Mouse (Mus musculus): ENCODE measurements at regions not wholly inside any gene's neighbourhood (a gene's known extent, or its start where the extent isn't known, plus 50 kb on each side); places are given as distances from the start of the nearest gene placed in this dataset.
A peak's percentile ranks its signal among the peaks of the same experiment; 100 is the strongest.

DNA sequence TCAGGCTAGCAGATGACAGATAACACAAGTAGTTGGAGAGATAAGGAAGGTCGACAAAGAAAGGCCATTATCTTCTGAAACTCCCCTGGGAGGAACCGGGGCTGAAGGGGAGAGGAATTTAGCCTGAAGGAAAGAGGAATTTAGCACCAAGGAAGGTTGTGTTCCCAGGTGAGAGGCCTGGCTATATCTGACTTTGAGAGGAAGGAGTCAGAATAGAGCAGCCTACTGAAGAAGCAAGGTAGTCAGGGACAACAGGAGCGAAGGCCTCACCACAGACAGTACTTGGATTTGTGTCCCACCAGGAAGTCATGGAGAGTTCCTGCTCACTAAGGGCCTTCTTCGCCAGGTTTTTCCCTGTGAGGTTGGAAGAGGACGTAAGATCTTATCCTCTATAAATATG is 102.2 kb downstream of the Tmco5 start:
- no peak overlapping the region for H3K9ac ChIP-seq
- 47% methylated on average over 5 of the region's 5 CpGs for WGBS
- no peaks in the 10 kb centered on the region for H3K36me3 ChIP-seq
- peak overlapping the region; percentile 68 for H3K27ac ChIP-seq
- peaks cover 25% of the 10 kb centered on the region for H3K4me1 ChIP-seq (replicated peaks)
- H3K4me2 ChIP-seq, result no peak overlapping the region
- H3K4me3 ChIP-seq, result no peak overlapping the region
- no peaks in the 10 kb centered on the region for H3K27me3 ChIP-seq
- H3K9me3 ChIP-seq (replicated peaks), result no peaks in the 10 kb centered on the region
- no peak for ATAC-seq (replicated peaks; ENCODE audit: insufficient number of reproducible peaks, insufficient read depth, low FRiP score, low read depth)

GRCm38 (mm10) chr2:116983351-116983750 is 104.9 kb downstream of the Tmco5 start:
- H3K4me1 ChIP-seq (replicated peaks), result peaks cover 12% of the 10 kb centered on the region
- no peak overlapping the region for H3K4me3 ChIP-seq
- no peak overlapping the region for H3K4me2 ChIP-seq
- H3K27ac ChIP-seq, result peak overlapping the region; percentile 33; the same call in 1 of the 2 replicates
- 87% methylated on average over 5 of the region's 5 CpGs for WGBS
- H3K9me3 ChIP-seq (replicated peaks), result no peaks in the 10 kb centered on the region
- ATAC-seq (replicated peaks; ENCODE audit: insufficient number of reproducible peaks, insufficient read depth, low FRiP score, low read depth), result no peak
- no peak overlapping the region for H3K9ac ChIP-seq
- H3K27me3 ChIP-seq, result no peaks in the 10 kb centered on the region
- no peaks in the 10 kb centered on the region for H3K36me3 ChIP-seq

- Histone ChIP-seq H3K4me2 (peak overlapping the region; percentile 21; the same call in 1 of the 2 replicates), H3K9ac (no peak overlapping the region), H3K27me3 (no peaks in the 10 kb centered on the region), H3K4me1 (replicated peaks) (peaks cover 12% of the 10 kb centered on the region), H3K4me3 (no peak overlapping the region), H3K27ac (peak overlapping the region; percentile 33; the same call in 1 of the 2 replicates), H3K9me3 (replicated peaks) (no peaks in the 10 kb centered on the region), H3K36me3 (no peaks in the 10 kb centered on the region)
- no peak for ATAC-seq (replicated peaks; ENCODE audit: insufficient number of reproducible peaks, insufficient read depth, low FRiP score, low read depth)
- WGBS, result 34% methylated on average over 10 of the region's 10 CpGs
These were observed 105.4 kb downstream of the Tmco5 start for GRCm38 (mm10) chr2:116983821-116984351.

- 57% methylated on average over 3 of the region's 3 CpGs for WGBS
- Histone ChIP-seq H3K4me2 (no peak overlapping the region), H3K9me3 (replicated peaks) (no peaks in the 10 kb centered on the region), H3K27me3 (no peaks in the 10 kb centered on the region), H3K27ac (no peak overlapping the region), H3K4me3 (no peak overlapping the region), H3K36me3 (no peaks in the 10 kb centered on the region), H3K9ac (no peak overlapping the region), H3K4me1 (replicated peaks) (peaks cover 12% of the 10 kb centered on the region)
- no peak for ATAC-seq (replicated peaks; ENCODE audit: insufficient number of reproducible peaks, insufficient read depth, low FRiP score, low read depth)
These were observed 106.1 kb downstream of the Tmco5 start for GRCm38 (mm10) chr2:116984597-116984996.

DNA sequence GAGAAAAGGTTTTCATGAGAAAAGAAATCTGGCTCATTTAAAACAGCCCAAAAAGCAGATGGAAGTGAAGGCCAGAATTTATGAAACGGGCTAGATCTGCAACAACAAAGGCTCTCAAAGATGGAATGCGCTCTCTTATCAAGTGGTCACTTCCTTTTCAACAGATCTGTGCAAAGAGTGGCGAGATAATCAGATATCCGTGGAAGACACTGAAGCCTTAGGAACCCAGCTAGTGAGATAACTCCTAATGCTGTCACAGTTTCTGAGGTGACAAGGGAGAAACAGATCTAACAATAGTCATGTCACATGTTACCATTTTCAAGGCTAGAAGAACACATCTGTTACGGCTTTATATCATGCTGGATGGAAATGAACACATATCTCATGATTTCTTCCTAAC is 107.1 kb downstream of the Tmco5 start:
- Histone ChIP-seq H3K4me3 (no peak overlapping the region), H3K27ac (peak overlapping the region; percentile 16; the same call in 1 of the 2 replicates), H3K4me2 (no peak overlapping the region), H3K27me3 (no peaks in the 10 kb centered on the region), H3K4me1 (replicated peaks) (peaks cover 7% of the 10 kb centered on the region; the same call in 1 of the 2 replicates), H3K9ac (no peak overlapping the region), H3K9me3 (replicated peaks) (no peaks in the 10 kb centered on the region), H3K36me3 (no peaks in the 10 kb centered on the region)
- 25% methylated on average over 5 of the region's 5 CpGs for WGBS
- no peak for ATAC-seq (replicated peaks; ENCODE audit: insufficient number of reproducible peaks, insufficient read depth, low FRiP score, low read depth)

DNA sequence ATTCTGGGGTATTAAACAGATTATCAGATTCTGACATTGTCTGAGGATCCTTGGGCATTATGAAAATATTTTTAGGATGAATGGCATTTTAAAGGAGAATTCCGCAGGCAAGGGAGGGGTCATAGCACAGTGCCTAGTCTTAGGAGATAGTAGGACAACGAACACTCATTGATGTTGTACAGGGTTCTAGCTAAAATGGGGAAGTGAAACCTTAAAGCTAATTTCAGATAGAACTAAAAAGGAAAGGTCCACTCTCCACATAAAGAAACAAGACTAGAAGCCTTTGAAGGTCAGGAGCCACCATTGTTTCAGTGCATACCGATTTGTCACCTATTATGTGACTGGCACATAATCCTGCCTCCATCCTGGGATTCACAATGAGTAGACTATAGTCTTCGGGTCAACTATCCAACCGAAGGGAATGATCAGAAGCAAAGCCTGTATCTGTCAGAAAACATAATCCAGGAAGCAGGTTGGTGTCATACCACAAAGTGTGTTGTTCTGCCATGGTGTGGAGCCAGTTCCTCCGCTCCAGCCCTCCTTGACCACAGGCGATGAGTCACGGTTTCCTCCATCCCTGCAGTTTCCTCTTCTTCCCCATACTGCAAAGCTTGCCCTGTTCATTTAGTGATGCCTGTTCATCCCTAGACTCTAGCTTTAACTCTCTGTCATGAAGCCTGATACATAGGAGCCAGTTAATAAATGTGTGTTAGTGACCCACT is 110.6 kb downstream of the Tmco5 start:
- 79% methylated on average over 8 of the region's 8 CpGs for WGBS
- H3K27me3 ChIP-seq, result no peaks in the 10 kb centered on the region
- H3K4me3 ChIP-seq, result no peak overlapping the region
- peaks cover 9% of the 10 kb centered on the region; the same call in 1 of the 2 replicates for H3K4me1 ChIP-seq (replicated peaks)
- no peak overlapping the region for H3K27ac ChIP-seq
- H3K4me2 ChIP-seq, result no peak overlapping the region
- no peaks in the 10 kb centered on the region for H3K36me3 ChIP-seq
- no peaks in the 10 kb centered on the region for H3K9me3 ChIP-seq (replicated peaks)
- no peak for ATAC-seq (replicated peaks; ENCODE audit: insufficient number of reproducible peaks, insufficient read depth, low FRiP score, low read depth)
- no peak overlapping the region for H3K9ac ChIP-seq

DNA sequence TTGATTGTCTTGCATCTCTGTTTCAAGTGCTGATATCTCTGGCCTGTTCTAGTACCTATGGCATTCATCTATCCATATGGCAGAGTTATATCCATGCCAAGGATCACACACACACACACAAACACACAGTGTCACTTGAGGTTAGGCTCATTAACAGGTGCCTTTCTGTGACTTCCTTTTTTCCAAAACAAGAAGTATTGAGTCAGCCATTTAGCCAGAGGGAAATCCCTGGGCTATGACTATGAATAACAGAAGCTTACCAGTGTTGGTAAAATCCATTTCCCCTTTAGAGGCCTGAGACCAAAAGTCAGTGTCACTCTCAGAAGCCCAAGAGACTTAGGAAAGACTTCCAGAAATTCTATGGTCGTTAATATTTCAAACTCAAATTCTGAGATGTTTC is 111.6 kb downstream of the Tmco5 start:
- no peaks in the 10 kb centered on the region for H3K27me3 ChIP-seq
- ATAC-seq (replicated peaks; ENCODE audit: insufficient number of reproducible peaks, insufficient read depth, low FRiP score, low read depth), result no peak
- 66% methylated on average over 1 of the region's 1 CpGs for WGBS
- no peak overlapping the region for H3K27ac ChIP-seq
- H3K9me3 ChIP-seq (replicated peaks), result no peaks in the 10 kb centered on the region
- H3K36me3 ChIP-seq, result no peaks in the 10 kb centered on the region
- H3K4me3 ChIP-seq, result no peak overlapping the region
- no peak overlapping the region for H3K4me2 ChIP-seq
- peaks cover 9% of the 10 kb centered on the region; the same call in 1 of the 2 replicates for H3K4me1 ChIP-seq (replicated peaks)
- no peak overlapping the region for H3K9ac ChIP-seq

- Histone ChIP-seq H3K9me3 (replicated peaks) (no peaks in the 10 kb centered on the region), H3K27ac (no peak overlapping the region), H3K4me2 (no peak overlapping the region), H3K9ac (no peak overlapping the region), H3K36me3 (no peaks in the 10 kb centered on the region), H3K27me3 (no peaks in the 10 kb centered on the region), H3K4me3 (no peak overlapping the region), H3K4me1 (replicated peaks) (peaks cover 7% of the 10 kb centered on the region; the same call in 1 of the 2 replicates)
- no peak for ATAC-seq (replicated peaks; ENCODE audit: insufficient number of reproducible peaks, insufficient read depth, low FRiP score, low read depth)
- WGBS, result 73% methylated on average over 6 of the region's 6 CpGs
These were observed 113.1 kb downstream of the Tmco5 start for GRCm38 (mm10) chr2:116991561-116992042.

- Histone ChIP-seq H3K9me3 (replicated peaks) (no peaks in the 10 kb centered on the region), H3K4me2 (peak overlapping the region; percentile 38), H3K36me3 (no peaks in the 10 kb centered on the region), H3K27me3 (no peaks in the 10 kb centered on the region), H3K9ac (no peak overlapping the region), H3K27ac (no peak overlapping the region), H3K4me3 (no peak overlapping the region), H3K4me1 (replicated peaks) (peaks cover 7% of the 10 kb centered on the region; the same call in 1 of the 2 replicates)
- WGBS, result 42% methylated on average over 4 of the region's 4 CpGs
- no peak for ATAC-seq (replicated peaks; ENCODE audit: insufficient number of reproducible peaks, insufficient read depth, low FRiP score, low read depth)
These were observed 115.2 kb downstream of the Tmco5 start for GRCm38 (mm10) chr2:116993724-116994123.

DNA sequence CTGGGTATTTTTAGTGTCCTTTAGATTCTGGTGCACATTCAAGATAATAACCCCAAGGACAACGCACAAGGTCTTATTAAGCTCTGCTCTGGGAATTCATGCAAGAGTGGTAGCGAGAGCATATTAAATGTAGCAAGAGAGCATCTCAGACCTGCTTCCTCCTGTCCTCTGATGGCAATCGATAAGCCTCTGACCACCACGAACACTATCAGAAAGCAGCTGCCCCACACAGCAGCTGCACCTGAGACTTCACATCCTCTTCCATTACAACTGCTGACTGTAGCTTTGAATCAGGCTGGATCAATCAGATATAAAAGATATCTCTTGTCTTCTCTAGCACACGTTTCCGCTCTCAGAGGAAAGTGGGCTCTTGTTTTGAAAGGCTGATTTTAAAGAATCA is 117.8 kb downstream of the Tmco5 start:
- H3K36me3 ChIP-seq, result no peaks in the 10 kb centered on the region
- no peak overlapping the region for H3K4me2 ChIP-seq
- peaks cover 7% of the 10 kb centered on the region; the same call in 1 of the 2 replicates for H3K4me1 ChIP-seq (replicated peaks)
- H3K27ac ChIP-seq, result no peak overlapping the region
- no peak overlapping the region for H3K9ac ChIP-seq
- H3K27me3 ChIP-seq, result no peaks in the 10 kb centered on the region
- 62% methylated on average over 6 of the region's 6 CpGs for WGBS
- no peak for ATAC-seq (replicated peaks; ENCODE audit: insufficient number of reproducible peaks, insufficient read depth, low FRiP score, low read depth)
- H3K9me3 ChIP-seq (replicated peaks), result no peaks in the 10 kb centered on the region
- no peak overlapping the region for H3K4me3 ChIP-seq

- Histone ChIP-seq H3K27me3 (no peaks in the 10 kb centered on the region), H3K36me3 (no peaks in the 10 kb centered on the region), H3K4me3 (no peak overlapping the region), H3K4me1 (replicated peaks) (peaks cover 3% of the 10 kb centered on the region; the same call in 1 of the 2 replicates), H3K27ac (no peak overlapping the region), H3K9ac (no peak overlapping the region), H3K9me3 (replicated peaks) (no peaks in the 10 kb centered on the region), H3K4me2 (no peak overlapping the region)
- 26% methylated on average over 1 of the region's 1 CpGs for WGBS
- ATAC-seq (replicated peaks; ENCODE audit: insufficient number of reproducible peaks, insufficient read depth, low FRiP score, low read depth), result no peak
These were observed 120.3 kb downstream of the Tmco5 start for GRCm38 (mm10) chr2:116998822-116999221.
